Mouse (Mus musculus): ENCODE results near the gene Zfp112. TPM values are rescaled to one million over a fixed set of nuclear protein-coding genes. Genes with fewer than 3 reads are reported as not detected.

Zfp112 gene
- total RNA-seq, 2 experiments from 2014 or later: 8.4 to 10.2 TPM

- intact Hi-C loops (cut with DNase I): loop anchor here (1.0 to 2.0 kb wide), 2 partner anchors 32 to 93 kb away; partner anchors contain the start of gene Zfp180
- DNase-seq (ENCODE audit: low spot score in 2 of 2): peak; percentile 79 to 83
Observed at GRCm38 (mm10) chr7:24174618-24175336, 62.7 kb downstream of the Zfp112 start, which contains the start of gene Zfp114. Gene Zfp114 (plus strand): TSS chr7:24175060.

GRCm38 (mm10) chr7:24175337-24175711, 63.2 kb downstream of the Zfp112 start:
- intact Hi-C loops (cut with DNase I): loop anchor here (1.0 to 2.0 kb wide), 2 partner anchors 31 to 94 kb away; partner anchors contain the start of gene Zfp180
- no peak for DNase-seq (ENCODE audit: low spot score in 2 of 2)

Other genes starting within 250 kb of the Zfp112 start
- not detected for gene Vmn1r177, start 245.9 kb upstream of the Zfp112 start, total RNA-seq (2021)
- gene Vmn1r178, start 220.3 kb upstream of the Zfp112 start, total RNA-seq (2021): not detected
- not detected for gene Vmn1r179, start 185.3 kb upstream of the Zfp112 start, total RNA-seq (2021)
- gene Vmn1r180, start 161.7 kb upstream of the Zfp112 start, total RNA-seq (2021): not detected
- gene Vmn1r181, start 137.7 kb upstream of the Zfp112 start, total RNA-seq (2021): not detected
- not detected for gene V1rd19, start 110.6 kb upstream of the Zfp112 start, total RNA-seq (2021)
- gene Vmn1r183, start 59.1 kb upstream of the Zfp112 start, total RNA-seq (2021): not detected
- gene Zfp180, start 30.4 kb upstream of the Zfp112 start, total RNA-seq (2021): 10 to 100 TPM; 47.1 to 47.6 TPM
- gene Zfp235, start 21.9 kb downstream of the Zfp112 start, total RNA-seq (2021): 10 to 100 TPM; 20.2 to 20.4 TPM
- 1 to 10 TPM; 2.5 to 2.9 TPM for gene Zfp114, start 62.7 kb downstream of the Zfp112 start, total RNA-seq (2021)
- 10 to 100 TPM in 1 of 2 experiments, 1 to 10 TPM in 1; 8.9 to 12.6 TPM for gene Zfp111, start 99.1 kb downstream of the Zfp112 start, total RNA-seq (2021)
- 10 to 100 TPM in 1 of 2 experiments, 1 to 10 TPM in 1; 7.9 to 10.5 TPM for gene Zfp109, start 125.2 kb downstream of the Zfp112 start, total RNA-seq (2021)
- 1 to 10 TPM; 8.4 to 8.8 TPM for gene Zfp108, start 142.5 kb downstream of the Zfp112 start, total RNA-seq (2021)
- gene Zfp93, start 158.1 kb downstream of the Zfp112 start, total RNA-seq (2021): 10 to 100 TPM; 11.0 to 11.5 TPM
- gene Zfp61, start 188.9 kb downstream of the Zfp112 start, total RNA-seq (2021): 10 to 100 TPM; 19.3 to 20.8 TPM
- 10 to 100 TPM; 13.2 to 16.9 TPM for gene Zfp94, start 204.4 kb downstream of the Zfp112 start, total RNA-seq (2021)
- not detected for gene Tescl, start 221.6 kb downstream of the Zfp112 start, total RNA-seq (2021)
- gene Lypd5, start 236.9 kb downstream of the Zfp112 start, total RNA-seq (2021): not detected

Measured in left cerebral cortex, postnatal 25 days (tissue).